Mouse (Mus musculus) spleen, adult 2 months (tissue): ENCODE results near the gene Zfhx3.

ENCODE experiments used
- CTCF ChIP-seq: fragments of 200-500 bp; IDR thresholded peaks from 2 replicates; pipeline ENCODE4 v1.5.1; 2011; ENCODE audit warnings: mild to moderate bottlenecking, inconsistent platforms; ENCODE audit not compliant: insufficient read depth, insufficient read length, insufficient replicate concordance; ENCODE audit errors: extremely low read depth
- POLR2A ChIP-seq: fragments of 200-500 bp; IDR thresholded peaks from 2 replicates; pipeline ENCODE4 v1.6.1; 2011; ENCODE audit warnings: low read depth, low read length, inconsistent platforms

DNA sequence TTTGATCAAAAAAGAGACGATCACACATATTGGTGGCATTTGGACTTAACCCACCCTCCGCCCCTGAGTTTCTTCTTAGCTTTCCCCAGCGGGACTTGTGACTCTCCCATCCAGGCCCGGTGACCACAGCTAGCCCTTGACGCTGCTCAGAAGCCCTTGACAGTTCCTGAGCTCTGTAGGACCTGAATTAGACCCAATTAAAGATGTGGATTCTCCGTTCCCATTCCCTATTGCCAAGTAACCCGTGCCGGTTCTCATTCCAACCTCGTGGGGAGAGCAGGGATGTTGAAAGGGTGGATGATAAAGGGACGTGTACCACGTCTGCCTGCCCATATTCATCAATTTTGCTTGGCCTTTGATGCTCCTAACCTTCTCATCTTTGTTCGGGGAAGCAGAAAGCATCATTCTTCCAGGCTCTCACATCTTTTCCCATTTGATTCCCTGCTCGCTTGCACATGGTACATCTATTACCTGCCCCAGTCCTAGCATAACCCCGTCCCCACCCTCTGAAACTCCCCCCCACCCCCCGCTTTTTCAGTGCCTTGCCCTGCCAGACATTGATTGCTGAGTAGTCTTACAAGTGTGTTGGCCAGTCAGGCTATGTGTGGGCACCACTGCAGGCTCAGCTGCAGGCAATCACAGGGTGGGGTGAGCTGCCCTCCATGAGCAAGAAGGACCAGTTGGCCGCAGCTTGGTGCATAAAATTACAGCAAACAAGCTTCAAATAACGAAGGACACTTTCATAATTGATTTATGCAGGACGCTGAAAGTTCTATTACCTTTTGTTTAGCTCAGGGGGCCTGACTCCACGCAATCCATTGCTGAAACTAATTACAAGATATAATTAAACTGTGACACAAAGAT is 525.0 kb downstream of the Zfhx3 start:
- TF ChIP-seq POLR2A = no peak
- no peak for TF ChIP-seq CTCF
